Mouse (Mus musculus) urinary bladder, postnatal 4 days (tissue): ENCODE data around the gene Eml2.
"Not testable (repeated sequence)": the region's sequence is repeated elsewhere in the genome, so short reads cannot be mapped to it uniquely, and the experiment has no call there.

Source experiments
- DNase-seq, 2 experiments: peaks; one replicate each; pipeline ENCODE4 v3.0.0; 2021 to 2022; ENCODE audit warnings: low spot score in 2 of 2

Gene Eml2

DNA sequence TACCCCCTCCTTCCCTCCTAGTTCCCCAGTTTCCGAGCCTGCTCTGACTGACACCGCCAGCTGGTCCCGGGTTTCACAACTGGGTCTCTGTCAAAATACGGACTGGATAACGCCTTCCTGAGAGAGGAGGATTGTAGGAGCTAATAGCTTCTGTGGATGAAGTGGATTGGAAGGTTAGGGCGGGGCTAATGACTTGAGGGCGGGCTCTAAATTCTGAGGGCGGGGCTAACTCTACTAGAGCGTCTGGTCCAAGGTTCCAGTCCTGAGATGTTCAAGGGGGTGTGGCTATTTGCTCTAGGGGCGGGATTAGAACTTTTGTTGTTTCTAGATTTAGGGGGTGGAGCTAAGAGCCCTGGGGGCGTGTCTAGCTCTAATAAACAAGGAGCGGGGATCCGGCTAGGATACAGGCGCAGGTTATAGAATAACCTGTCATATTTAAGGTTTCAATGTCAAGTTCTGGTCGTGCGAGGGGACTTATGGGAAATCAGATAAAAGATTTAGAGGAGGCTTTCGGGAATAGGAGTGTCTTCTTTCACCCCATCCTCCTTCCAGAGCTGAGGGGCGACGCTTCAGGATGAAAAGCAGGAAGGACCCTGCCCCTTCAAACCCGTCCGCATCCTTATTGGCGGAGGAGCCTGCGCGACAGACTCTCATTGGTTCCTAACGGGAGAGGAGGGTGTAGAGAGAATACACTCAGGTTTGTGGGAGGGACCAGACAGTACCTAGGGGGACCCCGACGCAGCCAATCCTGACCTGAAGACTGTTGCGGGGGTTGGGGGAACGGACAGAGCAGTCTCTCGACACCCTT, at the start of gene Eml2:
TSS of gene Eml2 (plus strand) at position 714 of the 808 bp plus-strand sequence.
- no peak for DNase-seq

DNA sequence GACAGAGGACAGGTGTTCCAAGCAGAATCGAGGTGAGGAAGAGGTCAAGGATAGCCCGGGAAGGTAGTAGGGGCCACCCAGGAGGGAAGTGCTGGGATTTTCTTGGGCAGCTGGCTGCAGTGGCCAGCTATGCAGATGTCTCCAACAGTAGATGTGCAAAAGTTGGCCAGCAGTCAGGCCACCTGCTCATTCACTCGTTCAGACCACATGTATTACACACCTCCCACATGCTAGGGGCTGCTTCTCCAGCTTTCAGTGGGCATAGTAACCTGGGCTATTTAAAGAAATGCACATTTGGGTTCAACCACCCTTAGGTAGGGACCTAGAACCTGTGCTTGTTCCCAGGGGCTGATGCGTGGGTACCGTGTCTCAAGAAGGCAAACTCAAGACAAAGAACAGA, 48.5 kb upstream of the Eml2 start:
- DNase-seq, result no peak

DNA sequence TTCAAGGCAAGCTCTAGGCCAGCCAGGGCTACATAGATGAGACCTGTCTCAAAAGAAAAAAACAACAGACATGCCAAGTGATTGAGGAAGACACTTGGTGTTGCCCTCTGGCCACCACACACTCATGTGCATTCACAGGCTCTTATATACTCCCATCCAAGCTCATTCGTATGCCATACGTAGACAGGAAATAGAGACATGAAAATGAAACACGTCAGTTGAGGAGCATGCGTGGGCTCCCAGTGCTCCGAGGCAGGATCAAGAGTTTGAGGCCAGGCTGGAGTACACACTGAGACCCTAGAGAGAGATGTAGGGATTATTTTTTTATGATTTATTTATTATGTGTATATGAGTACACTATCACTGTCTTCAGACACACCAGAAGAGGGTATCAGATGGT, 46.8 kb upstream of the Eml2 start:
- DNase-seq, result no peak

DNA sequence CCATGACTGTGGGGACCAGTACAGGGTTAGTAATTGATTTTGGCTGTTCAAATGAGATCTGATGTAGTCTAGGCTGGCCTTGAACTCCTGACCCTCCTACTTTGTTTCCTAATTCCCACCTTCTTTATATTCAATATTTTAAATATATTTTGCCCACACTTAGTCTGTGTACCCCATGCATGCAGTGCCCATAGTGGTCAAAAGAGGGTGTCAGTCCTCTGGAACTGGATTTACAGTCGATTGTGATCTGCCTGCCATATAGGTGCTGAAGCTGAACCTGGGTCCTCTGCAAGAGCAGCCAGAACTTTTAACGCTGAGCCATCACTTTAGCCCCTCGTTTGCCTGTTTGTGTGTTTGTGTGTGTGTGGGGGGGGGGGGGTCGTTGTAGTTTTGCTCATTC, 45.6 kb upstream of the Eml2 start:
- DNase-seq, result no peak

GRCm38 (mm10) chr7:19131324-19131848, 44.8 kb upstream of the Eml2 start:
- DNase-seq, result peak; percentile 98 to 99

GRCm38 (mm10) chr7:19136168-19136567, 40.1 kb upstream of the Eml2 start:
- no peak for DNase-seq

DNA sequence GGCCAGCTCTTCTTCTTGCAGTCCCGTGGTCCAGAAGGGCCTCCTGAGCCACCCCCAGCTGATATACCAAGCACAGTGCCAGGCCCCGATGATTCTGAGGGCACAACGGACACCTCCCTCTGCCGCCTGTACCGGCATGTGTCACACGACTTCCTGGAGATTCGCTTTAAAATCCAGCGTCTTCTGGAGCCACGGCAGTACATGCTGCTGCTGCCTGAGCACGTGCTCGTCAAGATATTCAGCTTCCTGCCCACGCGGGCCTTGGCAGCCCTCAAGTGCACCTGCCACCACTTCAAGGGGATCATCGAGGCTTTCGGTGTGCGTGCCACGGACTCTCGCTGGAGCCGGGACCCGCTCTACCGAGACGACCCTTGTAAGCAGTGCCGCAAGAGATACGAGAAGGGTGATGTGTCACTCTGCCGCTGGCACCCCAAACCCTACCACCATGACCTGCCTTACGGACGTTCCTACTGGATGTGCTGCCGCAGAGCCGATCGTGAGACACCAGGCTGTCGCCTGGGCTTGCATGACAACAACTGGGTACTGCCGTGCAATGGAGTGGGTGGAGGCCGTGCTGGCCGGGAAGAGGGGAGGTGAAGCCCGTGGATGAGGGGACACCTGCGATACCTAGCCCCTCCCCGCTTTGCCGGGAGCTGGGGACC, 39.4 kb upstream of the Eml2 start:
- DNase-seq, result no peak

DNA sequence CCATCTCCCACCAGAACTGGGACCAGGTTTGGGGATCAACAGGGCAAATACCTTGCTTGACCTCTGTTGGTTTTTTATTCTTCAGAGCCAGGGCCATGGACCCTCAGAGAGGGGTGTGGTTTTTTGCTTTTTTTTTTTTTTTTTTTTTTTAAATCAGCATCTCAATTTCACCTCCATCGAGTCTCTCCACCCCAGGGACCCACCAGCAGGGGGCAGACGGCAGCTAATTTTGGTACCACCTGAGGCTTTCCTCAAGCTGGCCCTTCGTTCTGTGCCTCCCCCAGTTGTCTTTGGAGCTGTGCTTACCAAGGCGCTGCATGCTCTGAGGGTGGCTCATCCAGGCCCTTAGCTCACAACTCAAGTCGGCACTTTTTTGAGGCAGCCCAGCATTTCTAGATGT, 38.8 kb upstream of the Eml2 start:
- DNase-seq, result peak in 1 of 2 experiments; percentile 71

DNA sequence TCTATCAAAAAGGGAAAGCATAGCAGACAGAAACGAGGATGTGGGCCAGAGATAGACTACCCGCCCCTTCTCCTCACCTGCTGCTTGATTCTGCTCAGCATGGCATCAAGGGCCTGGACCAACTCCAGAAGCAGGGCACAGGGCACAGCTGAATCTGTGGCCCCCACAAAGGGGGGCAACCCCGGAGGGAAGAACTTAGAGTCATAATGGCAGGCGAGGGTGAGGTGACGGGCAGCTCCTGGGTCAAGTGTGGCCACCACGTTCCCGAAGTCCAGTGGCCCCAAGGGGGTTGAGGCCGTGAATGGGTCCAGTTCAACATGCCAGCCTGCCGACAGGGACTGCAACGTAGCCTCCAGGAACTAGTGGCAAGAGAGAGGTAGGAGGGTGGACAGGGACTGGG, 29.4 kb upstream of the Eml2 start:
- DNase-seq, result no peak

GRCm38 (mm10) chr7:19147497-19148045, 28.6 kb upstream of the Eml2 start:
- DNase-seq, result no peak

DNA sequence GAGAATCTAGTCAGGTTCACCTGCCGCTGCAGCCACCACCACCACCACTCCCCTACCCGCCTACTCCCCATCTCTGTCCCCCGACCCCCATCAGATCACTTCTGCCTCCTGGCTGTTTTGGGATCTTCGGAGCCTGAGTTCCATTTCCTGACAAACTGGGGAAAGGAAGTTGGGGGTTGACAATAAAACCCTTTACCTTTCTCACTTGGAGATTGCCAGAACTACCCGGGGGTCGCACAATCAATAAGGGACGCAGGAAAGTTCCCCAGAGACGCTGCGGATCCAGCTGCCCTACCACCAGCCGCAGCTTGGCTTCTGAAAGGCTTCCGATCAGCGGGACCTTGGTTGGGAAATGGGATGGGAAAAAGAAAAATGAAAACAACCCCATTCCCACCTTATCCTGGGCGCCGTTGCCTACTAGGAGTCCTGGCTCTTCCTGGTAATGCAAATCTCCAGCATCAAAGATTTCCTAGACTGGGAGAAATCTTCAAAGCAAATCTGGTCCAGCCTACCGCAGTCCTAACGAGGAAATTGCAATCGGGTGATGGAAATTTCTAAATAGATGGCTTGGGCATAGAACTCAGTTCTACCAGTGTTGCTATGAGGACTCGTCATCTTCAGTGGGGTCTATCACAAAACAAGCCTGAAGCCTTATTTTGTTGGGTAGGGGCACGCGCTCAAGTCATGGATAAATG, 27.9 kb upstream of the Eml2 start:
- DNase-seq, result no peak

DNA sequence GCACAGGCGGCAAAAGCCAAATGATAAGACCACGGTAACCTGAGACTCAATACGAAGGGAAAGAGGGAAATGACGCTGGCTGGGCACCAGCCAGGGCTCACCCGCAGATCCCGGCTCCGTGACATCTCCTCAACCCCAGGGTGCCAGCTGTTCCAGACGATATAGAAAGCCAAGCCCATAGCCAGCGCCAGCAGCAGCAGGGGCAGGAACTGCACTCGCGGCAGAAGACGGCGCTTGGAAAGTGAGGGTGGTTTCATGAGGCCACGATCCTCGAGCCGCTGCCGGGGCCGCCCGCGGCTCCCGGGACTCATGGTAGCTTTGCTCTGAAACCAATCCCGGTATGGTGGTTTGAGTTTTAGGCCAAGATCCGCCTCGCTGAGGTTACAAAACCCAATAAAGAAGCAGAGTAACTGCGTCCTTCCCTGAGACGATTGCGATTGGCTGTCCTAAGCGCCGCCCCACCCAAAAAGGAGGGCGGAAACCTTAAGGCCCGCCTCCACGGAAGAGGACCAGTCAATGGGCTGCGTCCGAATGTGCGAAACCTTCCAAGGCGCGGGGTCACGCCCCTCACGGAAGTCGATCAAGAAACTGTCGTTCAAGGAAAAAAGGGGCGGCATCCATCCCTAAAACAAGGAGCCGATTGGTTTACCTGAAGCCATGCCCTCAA, 27.2 kb upstream of the Eml2 start, which contains the start of gene Qpctl:
TSS of gene Qpctl (minus strand) at position 417 of the 667 bp plus-strand sequence.
- peak; percentile 98 for DNase-seq

- DNase-seq, result peak; percentile 92 to 98
Measured at GRCm38 (mm10) chr7:19149626-19150025, 26.6 kb upstream of the Eml2 start, which contains the start of gene Snrpd2. TSS of gene Snrpd2 (plus strand) at chr7:19149722.

GRCm38 (mm10) chr7:19151121-19151520, 25.1 kb upstream of the Eml2 start:
- DNase-seq, result not testable (repeated sequence)

DNA sequence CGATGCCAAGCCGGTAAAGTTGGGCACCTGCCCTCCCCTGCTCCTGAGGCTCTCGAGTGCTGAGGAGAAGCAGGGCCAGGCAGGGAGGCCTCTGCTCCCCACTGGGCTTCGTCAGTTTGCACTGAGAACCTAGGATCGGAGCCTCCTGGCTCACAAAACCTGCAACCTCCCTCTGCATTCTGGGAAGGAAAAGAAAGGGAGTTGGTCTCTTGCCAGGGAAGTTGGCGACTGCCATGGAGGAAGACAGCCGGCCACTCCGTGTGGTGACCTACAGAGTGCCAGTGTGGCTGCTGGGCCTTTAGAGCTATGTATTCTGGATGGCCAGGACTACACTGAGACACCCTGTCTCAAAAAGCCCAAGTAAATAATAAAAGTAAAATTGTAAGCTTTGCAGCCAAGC, 21.4 kb upstream of the Eml2 start:
- no peak for DNase-seq

DNA sequence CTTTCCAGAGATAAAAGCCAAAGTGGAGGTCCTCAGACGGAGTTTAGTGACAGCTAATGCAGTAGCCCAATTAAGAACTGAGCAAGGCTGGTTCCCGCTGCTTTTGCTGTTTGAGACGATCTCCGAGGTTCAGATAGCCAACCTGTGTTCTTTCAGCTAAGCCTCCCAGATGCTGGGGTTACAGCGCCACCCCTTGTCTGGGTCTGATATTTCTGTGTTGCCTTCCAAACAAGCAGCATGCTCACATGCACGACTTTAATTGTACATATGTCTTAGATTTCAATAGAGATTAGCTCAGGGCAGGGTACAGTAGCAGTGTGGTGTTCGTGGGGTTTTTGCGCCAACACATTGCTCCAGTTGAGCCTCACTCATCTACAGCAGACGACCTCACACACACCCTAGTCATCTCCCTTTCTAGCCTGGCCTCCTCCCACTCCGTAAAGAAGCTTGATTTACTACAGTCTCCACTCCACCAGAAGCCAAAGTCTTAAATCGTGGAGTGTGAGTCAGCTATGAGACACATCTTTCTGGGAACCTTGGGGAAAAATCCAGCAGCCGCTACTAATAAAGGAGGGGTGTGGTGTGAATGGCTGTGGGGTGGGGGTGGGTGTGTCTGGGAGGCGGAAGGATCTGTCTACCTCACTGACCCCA, 20.3 kb upstream of the Eml2 start:
- DNase-seq, result no peak

DNA sequence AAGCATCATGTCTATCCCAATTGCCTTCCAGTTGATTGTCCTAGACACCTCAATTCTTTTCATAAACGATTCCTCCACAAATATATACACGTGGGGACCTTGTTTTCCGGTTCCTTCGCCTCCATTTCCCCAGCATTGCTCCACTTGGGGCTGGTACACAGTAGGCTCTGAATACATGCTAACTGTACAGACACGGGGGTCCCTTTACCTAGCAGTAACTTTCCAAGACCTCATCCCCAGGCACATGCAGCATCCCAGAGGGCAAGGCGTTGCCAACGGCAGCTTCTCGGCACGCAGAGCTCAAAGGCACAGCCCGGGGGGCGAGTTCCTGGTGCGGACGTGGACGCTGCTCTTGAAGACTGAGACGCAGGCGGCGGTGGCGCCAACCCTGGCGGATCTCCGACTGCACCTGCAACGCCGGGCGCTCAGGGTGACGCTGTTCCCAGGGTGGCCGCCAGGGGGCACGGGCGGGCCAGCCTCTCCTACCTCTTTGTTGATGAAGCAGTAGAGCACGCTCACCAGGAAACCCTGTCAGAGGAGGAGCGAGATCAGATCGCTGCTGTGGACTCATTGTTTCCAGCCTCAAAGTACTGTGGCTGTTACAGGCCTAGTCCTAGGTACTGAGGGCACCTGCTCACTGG, 18.9 kb upstream of the Eml2 start:
- DNase-seq, result peak; percentile 81 to 92

- no peak for DNase-seq
Measured at GRCm38 (mm10) chr7:19158601-19159000, 17.6 kb upstream of the Eml2 start.

GRCm38 (mm10) chr7:19159411-19159810, 16.8 kb upstream of the Eml2 start:
- DNase-seq, result no peak

DNA sequence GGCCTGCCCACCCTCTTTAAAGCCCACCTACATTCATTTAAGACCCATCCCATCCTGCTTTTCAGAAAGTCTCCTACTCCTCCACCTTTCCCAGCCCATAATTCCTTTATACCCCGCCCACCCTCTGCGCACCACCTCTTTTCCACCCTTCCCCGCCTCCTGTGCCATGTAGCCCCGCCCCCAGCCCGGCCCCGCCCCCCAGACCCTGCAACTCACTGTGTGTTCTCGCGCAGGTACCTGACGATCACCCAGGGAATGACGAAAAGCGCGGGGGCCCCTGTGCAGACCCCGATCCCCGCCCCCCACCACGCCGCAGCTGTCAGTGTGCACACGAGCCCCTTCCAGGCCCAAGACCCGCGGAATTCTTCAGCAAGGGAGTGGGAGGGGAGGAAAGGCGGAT, 16.1 kb upstream of the Eml2 start:
- DNase-seq, result no peak
